Mouse (Mus musculus): ENCODE measurements at regions not wholly inside any gene's neighbourhood (a gene's known extent, or its start where the extent isn't known, plus 50 kb on each side); places are given as distances from the start of the nearest gene placed in this dataset.

DNA sequence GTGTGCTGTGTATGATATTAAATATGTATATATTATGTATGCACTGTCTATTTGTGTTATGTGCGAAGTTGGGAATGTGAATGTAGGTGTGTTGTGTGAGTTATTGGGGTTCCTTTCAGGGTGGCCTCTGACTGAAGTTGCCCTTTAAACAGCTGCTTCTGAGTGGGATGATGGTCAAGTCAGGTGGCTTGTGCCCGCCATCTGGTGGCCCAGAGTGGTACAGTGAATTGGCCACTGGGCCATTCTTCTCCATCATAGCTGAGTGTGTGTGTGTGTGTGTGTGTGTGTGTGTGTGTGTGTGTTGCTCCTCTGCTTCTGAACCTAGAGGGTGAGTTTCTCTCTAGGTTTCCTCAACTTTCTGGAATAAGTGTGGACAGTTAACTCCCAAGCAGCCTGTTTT, 75.7 kb upstream of the Podxl start:
- H3K4me1 ChIP-seq (ENCODE audit: control insufficient read depth, insufficient read depth, low read length) = no peaks in the 10 kb centered on the region; the same call in 1 of the 2 replicates
- TF ChIP-seq CTCF (IDR thresholded peaks at IDR 0.05; ENCODE audit: control insufficient read depth, insufficient read depth, low read length) = peak; percentile 64
- no peak for TF ChIP-seq POLR2A (IDR thresholded peaks at IDR 0.05; ENCODE audit: borderline replicate concordance, control insufficient read depth, low read depth, low read length)
- H3K27ac ChIP-seq (ENCODE audit: control insufficient read depth, insufficient read depth, low read depth, low read length, poor library complexity) = no peak overlapping the region
- 36% methylated on average over 2 of the region's 2 CpGs for WGBS
- no peak overlapping the region for H3K4me3 ChIP-seq (replicated peaks; ENCODE audit: control insufficient read depth, low read depth, low read length)

DNA sequence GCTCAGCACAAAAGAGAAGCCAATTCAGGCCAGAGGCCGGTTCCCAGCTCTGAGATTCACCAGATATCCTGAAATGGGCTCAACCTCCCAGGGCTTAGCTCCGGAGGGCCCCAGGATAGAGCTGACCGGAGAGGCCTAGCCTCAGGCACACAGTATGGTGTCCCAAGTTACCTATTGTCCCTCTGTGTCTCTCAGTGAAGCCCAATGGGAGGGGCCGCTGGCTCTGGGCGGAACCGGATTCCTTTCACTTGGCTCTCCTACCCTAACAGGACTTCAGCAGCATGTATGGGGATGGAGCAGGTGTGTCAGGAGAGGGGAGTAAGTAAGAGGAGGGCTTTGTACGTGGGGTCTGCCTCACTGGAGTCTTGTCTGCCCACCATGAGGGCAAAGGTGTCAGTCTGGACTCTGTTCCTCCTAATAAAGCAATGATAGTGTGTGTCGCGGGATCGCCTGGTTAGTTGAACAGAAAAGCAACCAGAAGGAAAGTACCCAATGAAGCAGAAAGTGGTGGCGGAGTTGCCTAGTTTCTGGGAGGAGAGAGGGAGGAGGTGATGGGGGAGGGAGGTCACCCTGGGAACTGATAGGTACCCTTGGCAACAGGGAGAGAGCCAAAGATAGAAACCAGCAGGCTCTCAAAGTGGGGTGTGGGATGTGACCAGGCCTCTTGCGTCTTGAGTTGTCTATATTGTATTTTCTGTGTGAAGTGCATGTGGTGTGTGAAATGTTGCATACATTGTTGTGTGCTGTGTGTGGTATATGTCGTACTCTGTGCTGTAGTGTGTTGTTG, 74.8 kb upstream of the Podxl start:
- H3K27ac ChIP-seq (ENCODE audit: control insufficient read depth, insufficient read depth, low read depth, low read length, poor library complexity) = no peak overlapping the region
- H3K4me3 ChIP-seq (replicated peaks; ENCODE audit: control insufficient read depth, low read depth, low read length) = no peak overlapping the region
- 87% methylated on average over 13 of the region's 13 CpGs for WGBS

GRCm38 (mm10) chr6:31637371-31638052, 73.7 kb upstream of the Podxl start:
- Histone ChIP-seq H3K27ac (ENCODE audit: control insufficient read depth, insufficient read depth, low read depth, low read length, poor library complexity) (no peak overlapping the region), H3K4me1 (ENCODE audit: control insufficient read depth, insufficient read depth, low read length) (no peaks in the 10 kb centered on the region; the same call in 1 of the 2 replicates), H3K4me3 (replicated peaks; ENCODE audit: control insufficient read depth, low read depth, low read length) (no peak overlapping the region)
- no peak for TF ChIP-seq POLR2A (IDR thresholded peaks at IDR 0.05; ENCODE audit: borderline replicate concordance, control insufficient read depth, low read depth, low read length)
- no peak for TF ChIP-seq CTCF (IDR thresholded peaks at IDR 0.05; ENCODE audit: control insufficient read depth, insufficient read depth, low read length)
- WGBS = 30% methylated on average over 16 of the region's 16 CpGs

More for the DNA sequence above, 74.8 kb upstream of the Podxl start:
- no peak for TF ChIP-seq CTCF (IDR thresholded peaks at IDR 0.05; ENCODE audit: control insufficient read depth, insufficient read depth, low read length)
- TF ChIP-seq POLR2A (IDR thresholded peaks at IDR 0.05; ENCODE audit: borderline replicate concordance, control insufficient read depth, low read depth, low read length) = no peak
- H3K4me1 ChIP-seq (ENCODE audit: control insufficient read depth, insufficient read depth, low read length) = no peaks in the 10 kb centered on the region; the same call in 1 of the 2 replicates

DNA sequence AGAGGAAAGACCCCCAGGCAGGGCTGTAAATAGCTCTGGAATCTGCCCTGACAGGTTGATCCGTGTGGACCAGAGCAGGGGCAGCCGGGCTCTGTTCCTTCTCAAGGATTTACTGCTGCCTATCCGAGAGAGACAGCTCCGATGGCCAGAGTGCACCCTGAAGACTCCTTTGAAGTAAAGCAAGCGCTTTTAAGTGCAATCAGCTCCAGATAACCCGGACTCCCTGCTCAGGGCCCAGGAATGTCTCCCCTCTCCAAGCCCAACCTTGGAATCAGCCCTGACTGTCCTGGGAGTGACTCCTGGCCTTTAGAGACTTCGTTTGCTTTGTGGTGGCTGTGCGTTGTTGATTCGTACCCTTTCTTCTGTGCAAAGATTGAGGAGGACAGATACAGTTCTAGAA, 73.2 kb upstream of the Podxl start:
- Histone ChIP-seq H3K4me1 (ENCODE audit: control insufficient read depth, insufficient read depth, low read length) (no peaks in the 10 kb centered on the region), H3K27ac (ENCODE audit: control insufficient read depth, insufficient read depth, low read depth, low read length, poor library complexity) (no peak overlapping the region), H3K4me3 (replicated peaks; ENCODE audit: control insufficient read depth, low read depth, low read length) (no peak overlapping the region)
- TF ChIP-seq POLR2A (IDR thresholded peaks at IDR 0.05; ENCODE audit: borderline replicate concordance, control insufficient read depth, low read depth, low read length) (no peak), CTCF (IDR thresholded peaks at IDR 0.05; ENCODE audit: control insufficient read depth, insufficient read depth, low read length) (no peak)
- WGBS = 72% methylated on average over 9 of the region's 9 CpGs

DNA sequence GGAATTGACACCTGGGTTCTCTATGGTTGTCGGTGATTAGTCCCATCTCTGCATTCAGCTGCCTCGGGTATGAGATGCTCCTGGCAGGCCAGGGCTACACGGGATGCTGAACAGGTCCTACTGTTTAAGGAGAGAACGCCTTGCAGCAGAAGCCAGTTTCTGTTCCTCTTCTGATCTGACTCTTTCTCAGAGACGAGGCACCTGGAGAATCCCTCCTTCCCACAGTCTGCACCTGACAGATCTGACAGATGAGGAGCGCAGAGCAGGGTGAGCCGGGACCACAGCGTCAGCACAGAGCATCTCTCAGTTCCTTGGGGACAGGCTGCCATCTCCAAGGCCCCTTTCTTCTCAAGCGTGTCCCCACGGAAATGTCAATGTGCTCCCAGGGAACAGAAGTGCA, 68.7 kb upstream of the Podxl start:
- no peaks in the 10 kb centered on the region for H3K4me1 ChIP-seq (ENCODE audit: control insufficient read depth, insufficient read depth, low read length)
- H3K27ac ChIP-seq (ENCODE audit: control insufficient read depth, insufficient read depth, low read depth, low read length, poor library complexity) = no peak overlapping the region
- H3K4me3 ChIP-seq (replicated peaks; ENCODE audit: control insufficient read depth, low read depth, low read length) = no peak overlapping the region
- 68% methylated on average over 10 of the region's 10 CpGs for WGBS
- no peak for TF ChIP-seq POLR2A (IDR thresholded peaks at IDR 0.05; ENCODE audit: borderline replicate concordance, control insufficient read depth, low read depth, low read length)
- no peak for TF ChIP-seq CTCF (IDR thresholded peaks at IDR 0.05; ENCODE audit: control insufficient read depth, insufficient read depth, low read length)

GRCm38 (mm10) chr6:31630009-31630408, 66.2 kb upstream of the Podxl start:
- H3K4me1 ChIP-seq (ENCODE audit: control insufficient read depth, insufficient read depth, low read length) = no peaks in the 10 kb centered on the region
- no peak overlapping the region for H3K27ac ChIP-seq (ENCODE audit: control insufficient read depth, insufficient read depth, low read depth, low read length, poor library complexity)
- H3K4me3 ChIP-seq (replicated peaks; ENCODE audit: control insufficient read depth, low read depth, low read length) = no peak overlapping the region
- no peak for TF ChIP-seq CTCF (IDR thresholded peaks at IDR 0.05; ENCODE audit: control insufficient read depth, insufficient read depth, low read length)
- no peak for TF ChIP-seq POLR2A (IDR thresholded peaks at IDR 0.05; ENCODE audit: borderline replicate concordance, control insufficient read depth, low read depth, low read length)
- 87% methylated on average over 4 of the region's 4 CpGs for WGBS

- Histone ChIP-seq H3K4me1 (ENCODE audit: control insufficient read depth, insufficient read depth, low read length) (no peaks in the 10 kb centered on the region), H3K4me3 (replicated peaks; ENCODE audit: control insufficient read depth, low read depth, low read length) (no peak overlapping the region), H3K27ac (ENCODE audit: control insufficient read depth, insufficient read depth, low read depth, low read length, poor library complexity) (no peak overlapping the region)
- WGBS = 90% methylated on average over 3 of the region's 3 CpGs
- TF ChIP-seq CTCF (IDR thresholded peaks at IDR 0.05; ENCODE audit: control insufficient read depth, insufficient read depth, low read length) (no peak), POLR2A (IDR thresholded peaks at IDR 0.05; ENCODE audit: borderline replicate concordance, control insufficient read depth, low read depth, low read length) (no peak)
Observed at GRCm38 (mm10) chr6:31627912-31628311, 64.1 kb upstream of the Podxl start.

GRCm38 (mm10) chr6:31625055-31625454, 61.3 kb upstream of the Podxl start:
- Histone ChIP-seq H3K27ac (ENCODE audit: control insufficient read depth, insufficient read depth, low read depth, low read length, poor library complexity) (no peak overlapping the region), H3K4me3 (replicated peaks; ENCODE audit: control insufficient read depth, low read depth, low read length) (no peak overlapping the region), H3K4me1 (ENCODE audit: control insufficient read depth, insufficient read depth, low read length) (no peaks in the 10 kb centered on the region)
- TF ChIP-seq POLR2A (IDR thresholded peaks at IDR 0.05; ENCODE audit: borderline replicate concordance, control insufficient read depth, low read depth, low read length) (no peak), CTCF (IDR thresholded peaks at IDR 0.05; ENCODE audit: control insufficient read depth, insufficient read depth, low read length) (no peak)
- WGBS = 52% methylated on average over 2 of the region's 2 CpGs

All from bone marrow, adult 2 months (tissue).